Mouse (Mus musculus) cerebellum, adult 18-20 months (tissue): ENCODE data around the gene Diras1.
"Not testable (repeated sequence)": the region's sequence is repeated elsewhere in the genome, so short reads cannot be mapped to it uniquely, and the experiment has no call there.

Experiments
- DNase-seq, 2 experiments: peaks; one replicate each; pipeline ENCODE4 v3.0.0; 2021

The Diras1 gene

GRCm38 (mm10) chr10:81025639-81026275 is at the start of gene Diras1:
Diras1 (minus strand) TSS chr10:81025662.
- DNase-seq, result no peak

GRCm38 (mm10) chr10:81073464-81073863 is 48.0 kb upstream of the Diras1 start:
- DNase-seq, result no peak

GRCm38 (mm10) chr10:81072290-81072689 is 46.8 kb upstream of the Diras1 start:
- DNase-seq, result no peak

- peak; percentile 98 to 99 for DNase-seq
These were observed 44.4 kb upstream of the Diras1 start, which contains the start of gene Thop1 for GRCm38 (mm10) chr10:81069836-81070235. Thop1 (plus strand) TSS chr10:81070035.

- DNase-seq, result no peak
These were observed 43.2 kb upstream of the Diras1 start for GRCm38 (mm10) chr10:81068706-81069105.

- not testable (repeated sequence) for DNase-seq
These were observed 39.1 kb upstream of the Diras1 start for GRCm38 (mm10) chr10:81064519-81064918.

- no peak for DNase-seq
These were observed 37.2 kb upstream of the Diras1 start for GRCm38 (mm10) chr10:81062710-81063109.

- peak; percentile 99 to 100 for DNase-seq
These were observed 34.4 kb upstream of the Diras1 start, which contains the start of gene Sgta for GRCm38 (mm10) chr10:81059603-81060543. Sgta (minus strand) TSS chr10:81060181.

GRCm38 (mm10) chr10:81058896-81059295 is 33.4 kb upstream of the Diras1 start:
- no peak for DNase-seq

- no peak for DNase-seq
These were observed 32.1 kb upstream of the Diras1 start for GRCm38 (mm10) chr10:81057406-81058130.

- DNase-seq, result not testable (repeated sequence)
These were observed 30.4 kb upstream of the Diras1 start for GRCm38 (mm10) chr10:81055802-81056340.

- no peak for DNase-seq
These were observed 29.7 kb upstream of the Diras1 start for GRCm38 (mm10) chr10:81055169-81055568.

GRCm38 (mm10) chr10:81052577-81052976 is 27.1 kb upstream of the Diras1 start:
- DNase-seq, result no peak

- DNase-seq, result no peak
These were observed 25.7 kb upstream of the Diras1 start for GRCm38 (mm10) chr10:81051133-81051532.

- DNase-seq, result no peak
These were observed 25.2 kb upstream of the Diras1 start for GRCm38 (mm10) chr10:81050645-81051044.

- not testable (repeated sequence) for DNase-seq
These were observed 19.8 kb upstream of the Diras1 start for GRCm38 (mm10) chr10:81045246-81045645.

GRCm38 (mm10) chr10:81041458-81042175 is 16.2 kb upstream of the Diras1 start:
- peak; percentile 79 to 86 for DNase-seq

- peak; percentile 96 to 100 for DNase-seq
These were observed 11.6 kb upstream of the Diras1 start, which contains the start of gene Slc39a3 for GRCm38 (mm10) chr10:81036988-81037580. Slc39a3 (minus strand) TSS chr10:81037426.

- peak in 1 of 2 experiments; percentile 48 for DNase-seq
These were observed 10.8 kb upstream of the Diras1 start for GRCm38 (mm10) chr10:81036251-81036650.

- no peak for DNase-seq
These were observed 8.1 kb upstream of the Diras1 start for GRCm38 (mm10) chr10:81033586-81033985.

- DNase-seq, result no peak
These were observed 3.6 kb upstream of the Diras1 start for GRCm38 (mm10) chr10:81029031-81029430.
